Mouse (Mus musculus): ENCODE results near the gene Arcn1.

- TF ChIP-seq GATA1 (IDR thresholded peaks at IDR 0.05; ENCODE audit: low read length), result no peak
- TF ChIP-seq TAL1 (IDR thresholded peaks at IDR 0.05; ENCODE audit: low read length), result no peak
Observed at GRCm38 (mm10) chr9:44711602-44712001, 56.0 kb downstream of the Arcn1 start.

Measured in erythroblast, embryonic 14.5 days (primary cell).